Mouse (Mus musculus) bone marrow macrophage, adult 2 months (primary cell): ENCODE data around the gene Trim45.

Experiments
- CTCF ChIP-seq: IDR thresholded peaks from 2 replicates; pipeline ENCODE4 v1.5.1; 2012; ENCODE audit warnings: low read depth, mild to moderate bottlenecking, low read length, moderate library complexity
- POLR2A ChIP-seq: IDR thresholded peaks from 2 replicates; pipeline ENCODE4 v1.6.1; 2012; ENCODE audit warnings: mild to moderate bottlenecking, low read depth, low read length, borderline replicate concordance

- TF ChIP-seq CTCF (no peak), POLR2A (no peak)
These were observed 3.2 kb downstream of the Trim45 start for GRCm38 (mm10) chr3:100925176-100925575.
